Mouse (Mus musculus) cerebellum, adult 8-10 months (tissue): ENCODE results near the gene Zranb3.

Source experiments
- DNase-seq: peaks from one replicate; pipeline ENCODE4 v3.0.0; 2022

Gene Zranb3

GRCm38 (mm10) chr1:127934322-127934721, 168.5 kb downstream of the Zranb3 start:
- DNase-seq: no peak

- no peak for DNase-seq
Measured at GRCm38 (mm10) chr1:127933405-127933804, 169.4 kb downstream of the Zranb3 start.

DNA sequence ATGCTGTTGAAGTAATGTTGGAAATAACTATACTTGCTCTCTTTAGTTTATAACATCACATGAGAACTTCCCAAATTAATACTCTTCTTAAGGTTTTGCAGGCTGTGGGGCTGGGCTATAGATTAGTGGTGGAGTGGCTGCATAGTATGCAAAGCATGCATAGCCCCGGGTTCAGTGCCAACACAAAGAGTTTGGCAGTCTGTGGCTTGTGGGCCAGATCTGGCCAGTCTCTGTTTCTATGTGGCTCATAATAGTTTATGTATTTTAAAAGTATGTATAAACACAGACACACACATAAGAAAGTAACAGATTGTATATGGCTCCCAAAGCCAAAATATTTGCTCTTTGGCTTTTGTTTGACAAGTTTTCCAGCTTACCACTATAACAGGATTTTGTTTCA, 187.0 kb downstream of the Zranb3 start:
- DNase-seq: no peak

GRCm38 (mm10) chr1:127915316-127915715, 187.5 kb downstream of the Zranb3 start:
- DNase-seq: no peak

DNA sequence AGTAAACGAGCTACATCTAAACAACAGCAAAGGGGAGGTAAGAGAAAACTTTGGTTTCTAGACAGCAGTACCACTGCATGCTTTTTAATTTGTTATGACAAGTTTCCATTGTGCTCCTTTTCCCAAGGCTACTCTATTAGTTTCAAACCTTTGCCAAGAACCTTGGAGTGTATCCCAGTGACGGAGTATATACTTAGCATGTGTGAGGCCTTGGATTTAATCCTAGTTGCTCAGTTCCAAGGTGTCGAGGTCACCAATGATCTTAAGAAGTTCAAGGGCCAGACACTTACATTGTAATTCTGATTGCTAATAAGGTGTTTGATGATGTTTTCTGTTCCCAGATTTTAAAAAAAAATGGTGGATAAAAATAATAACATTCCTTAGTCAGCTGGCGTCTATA, 189.7 kb downstream of the Zranb3 start:
- no peak for DNase-seq

DNA sequence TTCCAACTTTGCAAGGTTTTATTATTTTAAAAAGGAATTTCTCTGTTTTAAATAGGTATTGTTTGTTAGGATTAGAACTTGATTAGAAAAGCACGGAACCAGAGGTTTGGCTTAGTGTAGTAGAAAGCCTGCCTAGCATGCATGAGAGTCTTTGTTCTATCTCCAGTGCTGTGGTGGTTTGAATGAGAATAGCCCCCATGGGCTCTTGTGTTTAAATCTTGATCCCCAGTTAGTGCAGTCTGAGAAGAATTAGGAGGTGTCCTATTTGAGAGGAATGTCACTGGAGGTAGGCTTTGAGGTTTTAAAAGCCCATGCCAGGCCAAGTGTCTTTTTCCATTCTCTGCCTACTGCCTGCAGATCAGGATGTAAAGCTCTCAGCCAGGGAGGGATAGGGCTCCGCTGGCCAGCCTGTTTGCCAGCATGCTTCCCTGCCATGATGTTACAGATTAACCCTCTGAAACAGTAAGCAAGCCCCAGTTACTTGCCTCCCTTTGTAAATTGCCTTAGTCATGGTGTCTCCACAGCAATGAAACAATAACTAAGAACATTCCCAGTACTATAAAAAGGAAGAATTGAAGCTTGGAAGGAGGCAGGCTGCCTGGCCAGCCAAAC, 198.0 kb downstream of the Zranb3 start:
- no peak for DNase-seq
